Mouse (Mus musculus) liver, embryonic 13.5 days (tissue): ENCODE data around the gene Mdm2. TPM values are rescaled to one million over a fixed set of nuclear protein-coding genes. Genes with fewer than 3 reads are reported as not detected.

Experiments
- ATAC-seq: fragments of 200-750 bp; cut with Nextera tagmentation; 2 replicates; pipeline ENCODE4 v1.8.0; 2017; ENCODE audit warnings: low read depth, mild to moderate bottlenecking, moderate number of reproducible peaks, moderate library complexity
- DNase-seq: peaks from one replicate; pipeline ENCODE4 v3.0.0; 2022
- H3K27ac ChIP-seq: fragments of 300-500 bp; sonication (generic); 2 replicates; pipeline ENCODE4 v1.5.1; 2015; ENCODE audit warnings: moderate library complexity, mild to moderate bottlenecking, inconsistent platforms
- H3K27me3 ChIP-seq: fragments of 300-500 bp; sonication (generic); 2 replicates; pipeline ENCODE4 v1.6.1; 2015; ENCODE audit warnings: mild to moderate bottlenecking, inconsistent platforms
- H3K36me3 ChIP-seq: fragments of 300-500 bp; sonication (generic); 2 replicates; pipeline ENCODE4 v1.6.1; 2015; ENCODE audit warnings: mild to moderate bottlenecking, inconsistent platforms
- H3K4me1 ChIP-seq: fragments of 300-500 bp; sonication (generic); replicated peaks from 2 replicates; pipeline ENCODE4 v1.6.1; 2015; ENCODE audit warnings: inconsistent platforms
- H3K4me2 ChIP-seq: fragments of 300-500 bp; sonication (generic); 2 replicates; pipeline ENCODE4 v1.6.1; 2015; ENCODE audit warnings: inconsistent platforms, mild to moderate bottlenecking, moderate library complexity
- H3K4me3 ChIP-seq: fragments of 300-500 bp; sonication (generic); replicated peaks from 2 replicates; pipeline ENCODE4 v1.5.1; 2015; ENCODE audit warnings: mild to moderate bottlenecking, inconsistent platforms
- H3K9ac ChIP-seq: fragments of 300-500 bp; sonication (generic); 2 replicates; pipeline ENCODE4 v1.6.1; 2015; ENCODE audit warnings: mild to moderate bottlenecking, inconsistent platforms
- H3K9me3 ChIP-seq: fragments of 300-500 bp; sonication (generic); replicated peaks from 2 replicates; pipeline ENCODE4 v1.6.1; 2016; ENCODE audit warnings: inconsistent platforms
- WGBS: fragments of 180-500 bp; shearing (Covaris S2); methylation state at CpG from one replicate; pipeline ENCODE4 v1.1.7; 2015; ENCODE audit not compliant: insufficient replicate concordance; 5-methylcytosine and 5-hydroxymethylcytosine counted together
- polyA plus RNA-seq: library from polyadenylated mRNA; unstranded; fragments of >200 nt; fragmentation: Nextera tagmentation; extraction: Ambion mirVana; gene quantifications from 2 replicates; pipeline ENCODE4 v1.2.1, GENCODE M21; 2015

Gene Mdm2
- polyA plus RNA-seq, 1 experiment from 2014 or later, result 16.3 TPM

GRCm38 (mm10) chr10:117692953-117693352 is 17.6 kb downstream of the Mdm2 start:
- 93% methylated on average over 5 of the region's 5 CpGs for WGBS
- Histone ChIP-seq H3K4me3 (no peak overlapping the region), H3K27me3 (no peaks in the 10 kb centered on the region), H3K9ac (no peak overlapping the region), H3K9me3 (no peaks in the 10 kb centered on the region), H3K4me1 (peaks cover 3% of the 10 kb centered on the region; the same call in 1 of the 2 replicates), H3K36me3 (peaks cover 92% of the 10 kb centered on the region), H3K27ac (no peak overlapping the region), H3K4me2 (no peak overlapping the region)
- DNase-seq, result no peak
- no peak for ATAC-seq

- H3K27ac ChIP-seq, result no peak overlapping the region
- ATAC-seq (no peak), DNase-seq (no peak)
- H3K4me3 ChIP-seq, result no peak overlapping the region
- H3K9me3 ChIP-seq, result no peaks in the 10 kb centered on the region
- H3K4me1 ChIP-seq, result no peaks in the 10 kb centered on the region
- no peak overlapping the region for H3K9ac ChIP-seq
- H3K36me3 ChIP-seq, result peaks cover 86% of the 10 kb centered on the region
- H3K27me3 ChIP-seq, result no peaks in the 10 kb centered on the region
- no peak overlapping the region for H3K4me2 ChIP-seq
Observed at GRCm38 (mm10) chr10:117692173-117692572, 18.4 kb downstream of the Mdm2 start.

- H3K36me3 ChIP-seq, result peaks cover 79% of the 10 kb centered on the region
- H3K9ac ChIP-seq, result no peak overlapping the region
- H3K4me2 ChIP-seq, result no peak overlapping the region
- H3K4me3 ChIP-seq, result no peak overlapping the region
- H3K27me3 ChIP-seq, result no peaks in the 10 kb centered on the region
- WGBS, result 90% methylated on average over 10 of the region's 10 CpGs
- H3K27ac ChIP-seq, result no peak overlapping the region
- H3K9me3 ChIP-seq, result no peaks in the 10 kb centered on the region
- DNase-seq (no peak), ATAC-seq (no peak)
- H3K4me1 ChIP-seq, result no peaks in the 10 kb centered on the region
Observed at GRCm38 (mm10) chr10:117691389-117691968, 19.1 kb downstream of the Mdm2 start.

- DNase-seq (no peak), ATAC-seq (no peak)
- Histone ChIP-seq H3K4me3 (no peak overlapping the region), H3K9me3 (no peaks in the 10 kb centered on the region), H3K9ac (no peak overlapping the region), H3K4me2 (no peak overlapping the region), H3K36me3 (peaks cover 72% of the 10 kb centered on the region), H3K27ac (no peak overlapping the region), H3K27me3 (no peaks in the 10 kb centered on the region), H3K4me1 (no peaks in the 10 kb centered on the region)
- WGBS, result 92% methylated on average over 3 of the region's 3 CpGs
Observed at GRCm38 (mm10) chr10:117690770-117691296, 19.7 kb downstream of the Mdm2 start.

- no peak overlapping the region for H3K27ac ChIP-seq
- H3K9me3 ChIP-seq, result no peaks in the 10 kb centered on the region
- no peak for DNase-seq
- peaks cover 64% of the 10 kb centered on the region for H3K36me3 ChIP-seq
- WGBS, result 87% methylated on average over 2 of the region's 2 CpGs
- no peak overlapping the region for H3K4me3 ChIP-seq
- no peaks in the 10 kb centered on the region for H3K4me1 ChIP-seq
- ATAC-seq, result no peak
- H3K9ac ChIP-seq, result no peak overlapping the region
- H3K27me3 ChIP-seq, result no peaks in the 10 kb centered on the region
- no peak overlapping the region for H3K4me2 ChIP-seq
Observed at GRCm38 (mm10) chr10:117690101-117690352, 20.5 kb downstream of the Mdm2 start.

DNA sequence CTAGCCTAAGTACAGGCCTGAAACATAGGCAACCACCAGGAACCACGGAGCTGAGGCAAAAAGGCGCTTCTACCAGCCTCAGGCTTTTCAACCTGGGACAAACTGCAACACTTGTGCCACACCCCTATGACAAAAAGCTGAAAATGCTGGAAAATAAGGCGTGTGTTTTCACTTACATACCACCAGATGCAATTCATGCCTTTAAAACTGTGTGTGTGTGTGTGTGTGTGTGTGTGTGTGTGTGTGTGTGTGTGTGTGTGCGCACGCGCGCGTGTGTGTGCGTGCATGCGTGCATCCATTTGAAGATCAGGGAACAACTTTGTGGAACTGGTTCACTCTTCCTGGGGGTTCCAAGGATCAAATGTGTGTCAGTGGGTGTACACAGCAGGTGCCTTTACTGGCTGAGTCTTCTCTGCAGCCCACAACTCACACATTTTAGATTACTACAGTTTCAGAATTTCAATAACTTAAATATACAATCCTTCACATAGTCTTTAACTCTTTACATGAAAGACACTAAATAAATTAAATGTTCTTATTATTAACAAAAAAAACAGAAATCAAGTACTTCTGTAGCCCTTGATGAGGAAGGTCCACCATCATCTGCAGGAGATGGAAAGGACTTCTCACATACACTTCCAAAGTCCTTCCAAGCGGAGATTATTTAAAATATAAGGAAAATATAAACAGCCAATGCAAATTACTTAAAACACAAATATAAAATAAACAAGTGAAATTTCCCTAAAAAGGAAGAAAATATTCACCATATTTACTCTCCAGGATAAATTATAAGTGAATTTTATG is 21.1 kb downstream of the Mdm2 start:
- H3K27me3 ChIP-seq, result no peaks in the 10 kb centered on the region
- peaks cover 59% of the 10 kb centered on the region for H3K36me3 ChIP-seq
- 84% methylated on average over 11 of the region's 11 CpGs for WGBS
- no peak overlapping the region for H3K9ac ChIP-seq
- H3K4me1 ChIP-seq, result no peaks in the 10 kb centered on the region
- DNase-seq, result no peak
- ATAC-seq, result no peak
- H3K27ac ChIP-seq, result no peak overlapping the region
- no peaks in the 10 kb centered on the region for H3K9me3 ChIP-seq
- H3K4me2 ChIP-seq, result no peak overlapping the region
- no peak overlapping the region for H3K4me3 ChIP-seq

DNA sequence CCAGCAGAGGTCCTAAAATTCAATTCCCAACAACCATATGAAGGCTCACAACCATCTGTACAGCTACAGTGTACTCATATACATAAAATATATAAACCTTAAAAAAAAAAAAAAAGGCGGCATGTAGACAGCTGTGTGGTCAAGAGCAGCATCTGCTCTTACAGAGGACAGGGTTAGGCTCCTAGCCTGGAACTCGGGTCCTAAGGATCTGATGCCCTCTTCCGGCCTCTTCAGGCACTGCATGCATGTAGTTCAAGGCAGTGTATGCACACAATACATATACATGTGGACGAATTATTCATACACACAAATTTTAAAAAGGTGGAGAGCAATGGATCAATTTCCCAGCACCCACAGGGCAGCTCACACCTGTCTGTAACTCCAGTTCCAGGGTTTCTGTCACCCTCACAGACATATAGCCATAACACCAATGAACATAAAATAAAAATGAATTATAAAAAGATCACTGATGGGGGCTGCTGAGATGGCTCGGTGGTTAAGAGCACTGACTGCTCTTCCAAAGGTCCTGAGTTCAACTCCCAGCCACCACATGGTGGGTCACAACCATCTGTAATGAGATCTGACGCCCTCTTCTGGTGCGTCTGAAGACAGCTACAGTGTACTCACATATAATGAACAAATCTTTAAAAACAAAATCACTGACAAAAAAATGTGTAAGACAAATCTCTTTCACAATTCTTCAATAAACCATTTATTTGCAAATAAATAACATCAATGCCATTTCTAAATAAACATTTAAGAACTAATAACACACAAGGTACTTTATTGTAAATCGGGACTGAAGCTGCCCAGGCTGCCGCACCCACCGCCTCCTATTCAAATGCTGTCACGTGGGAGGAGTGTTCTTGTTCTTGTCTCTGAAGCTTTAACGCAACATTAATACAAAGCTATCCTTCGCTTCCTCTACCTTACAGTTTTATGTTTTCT is 22.1 kb downstream of the Mdm2 start:
- Histone ChIP-seq H3K4me1 (no peaks in the 10 kb centered on the region), H3K27ac (no peak overlapping the region), H3K27me3 (no peaks in the 10 kb centered on the region), H3K9ac (no peak overlapping the region), H3K4me3 (no peak overlapping the region), H3K4me2 (no peak overlapping the region), H3K9me3 (no peaks in the 10 kb centered on the region), H3K36me3 (peaks cover 51% of the 10 kb centered on the region)
- DNase-seq, result peak; percentile 27
- 78% methylated on average over 13 of the region's 13 CpGs for WGBS
- peak; percentile 72 for ATAC-seq

DNA sequence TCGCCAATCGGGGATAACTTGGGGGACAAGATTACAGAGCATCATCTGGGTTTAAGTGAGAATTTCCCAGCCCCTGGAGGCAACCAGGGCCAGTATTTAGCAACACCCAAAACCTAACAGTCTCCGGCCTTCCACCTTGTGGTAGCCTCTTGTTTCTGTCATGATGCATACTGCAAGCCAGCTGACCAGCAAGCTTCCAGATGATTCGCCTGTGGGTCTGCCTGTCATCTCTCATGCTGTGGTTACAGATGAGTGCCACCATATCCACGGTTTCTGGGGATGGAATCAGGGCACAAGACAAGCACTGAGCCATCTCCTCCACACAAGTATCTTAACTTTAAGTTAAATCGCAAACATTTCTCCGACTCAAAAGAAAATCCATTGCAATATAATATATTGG is 23.0 kb downstream of the Mdm2 start:
- 83% methylated on average over 7 of the region's 7 CpGs for WGBS
- DNase-seq, result no peak
- Histone ChIP-seq H3K4me1 (no peaks in the 10 kb centered on the region), H3K4me2 (no peak overlapping the region), H3K36me3 (peaks cover 44% of the 10 kb centered on the region), H3K27ac (no peak overlapping the region), H3K9ac (no peak overlapping the region), H3K9me3 (no peaks in the 10 kb centered on the region), H3K27me3 (no peaks in the 10 kb centered on the region), H3K4me3 (no peak overlapping the region)
- no peak for ATAC-seq

GRCm38 (mm10) chr10:117687018-117687417 is 23.5 kb downstream of the Mdm2 start:
- Histone ChIP-seq H3K9me3 (no peaks in the 10 kb centered on the region), H3K27ac (no peak overlapping the region), H3K36me3 (peaks cover 38% of the 10 kb centered on the region), H3K4me2 (no peak overlapping the region), H3K4me1 (no peaks in the 10 kb centered on the region), H3K27me3 (no peaks in the 10 kb centered on the region), H3K4me3 (no peak overlapping the region), H3K9ac (no peak overlapping the region)
- WGBS, result 76% methylated on average over 3 of the region's 3 CpGs
- DNase-seq, result no peak
- no peak for ATAC-seq

DNA sequence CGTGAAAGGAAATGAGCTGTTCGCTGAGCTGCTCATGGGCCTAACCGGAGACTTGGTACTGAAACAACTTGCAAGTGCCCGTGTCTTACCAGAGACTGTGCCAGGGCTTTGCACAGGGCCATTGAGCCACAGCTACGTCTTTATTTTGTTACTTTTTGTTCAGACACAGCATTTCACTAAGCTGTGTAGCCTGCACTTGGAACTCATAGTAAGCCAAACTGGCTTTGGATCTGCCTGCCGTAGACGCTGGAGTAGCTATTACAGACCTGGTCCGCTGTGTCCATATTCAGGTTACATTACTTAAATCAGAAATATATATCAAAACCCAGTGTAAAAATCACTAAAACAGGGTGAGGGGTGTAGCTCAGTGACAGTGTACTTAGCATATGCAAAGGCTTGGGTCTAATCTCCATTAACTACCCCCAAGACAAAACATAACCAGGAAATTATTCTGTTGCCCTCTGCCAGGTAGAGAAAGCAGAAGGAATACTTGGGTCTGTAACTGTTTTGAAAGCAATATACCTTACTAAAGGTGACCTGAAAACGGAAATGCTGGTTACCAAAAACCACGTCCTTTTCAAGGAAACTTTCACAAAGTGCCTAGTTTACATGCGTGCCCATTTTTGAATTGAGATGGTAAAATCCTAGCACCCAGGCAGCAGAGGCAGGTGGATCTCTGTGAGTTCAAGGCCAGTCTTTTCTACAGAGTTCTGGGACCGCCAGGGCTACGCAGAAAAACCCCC is 24.5 kb downstream of the Mdm2 start:
- WGBS, result 79% methylated on average over 13 of the region's 13 CpGs
- ATAC-seq (no peak), DNase-seq (no peak)
- Histone ChIP-seq H3K9ac (no peak overlapping the region), H3K4me2 (no peak overlapping the region), H3K4me3 (no peak overlapping the region), H3K36me3 (peaks cover 30% of the 10 kb centered on the region), H3K9me3 (no peaks in the 10 kb centered on the region), H3K4me1 (no peaks in the 10 kb centered on the region), H3K27me3 (no peaks in the 10 kb centered on the region), H3K27ac (no peak overlapping the region)
